In the genomic region with DNA sequence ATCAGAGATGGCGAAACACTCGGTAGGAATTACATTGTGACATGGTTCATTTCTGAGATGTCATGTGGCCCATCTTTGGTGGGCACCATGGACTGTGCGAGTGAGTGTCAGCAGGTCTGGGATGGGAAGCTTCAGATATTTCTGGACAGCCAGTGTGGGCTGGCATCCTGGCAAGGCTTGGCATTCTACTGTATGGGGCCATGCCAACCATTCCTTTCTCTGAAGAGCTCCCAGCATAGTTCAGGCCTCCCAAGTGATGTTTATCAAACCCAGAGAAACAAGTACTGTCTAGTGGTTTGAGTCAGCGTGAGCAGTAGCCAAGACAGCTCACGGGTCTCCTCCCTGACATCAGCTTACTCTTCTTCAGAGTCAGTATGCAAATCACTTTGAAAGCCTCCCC, we compare ENCODE assay signal across 9 mouse cellular contexts.
A peak's percentile ranks its signal among the peaks of the same experiment; 100 is the strongest.
DNase-seq lines count a peak whose midpoint lies in the region; ATAC-seq and TF ChIP-seq lines count a peak whose summit lies in the region.
"Had no signal": no experiment of that assay in that cellular context is flagged by ENCODE, and none has a peak within 500 bp of the region (broad histone marks: within the 10 kb centered on the region; RNA-seq: fewer than 3 reads in every experiment).

No protein-coding gene starts in this region.

- peaks cover 43% of the 10 kb centered on the region for H3K36me3 ChIP-seq in hindbrain, embryonic 15.5 days
- H3K36me3 ChIP-seq in hindbrain, embryonic 13.5 days = peaks cover 63% of the 10 kb centered on the region
- peaks cover 0 to 6% of the 10 kb centered on the region in 2 experiments for H3K36me3 ChIP-seq in CH12.LX (replicated peaks in 1 of 2; ENCODE audit: control insufficient read depth in 1 of 2, insufficient read depth in 1 of 2, low read length in 1 of 2)
- peaks cover 98% of the 10 kb centered on the region for H3K36me3 ChIP-seq in liver, embryonic 14.5 days (replicated peaks; ENCODE audit: control insufficient read depth, insufficient read depth, low read depth)
- H3K36me3 ChIP-seq in midbrain, postnatal 0 days (ENCODE audit: insufficient read depth, low read length) = peaks cover 29% of the 10 kb centered on the region

- dilution Hi-C loops in CH12.LX (cut with MboI; ENCODE audit: extremely low pct_ligation_motif_present, extremely low pct_unique_long_range_greater_than_20kb, low sequenced_read_pairs) = no loop called here

- peak; percentile 43; the same call in 1 of the 2 replicates for ATAC-seq in hindbrain, embryonic 15.5 days (ENCODE audit: low FRiP score, low read depth)
- ATAC-seq in hindbrain, embryonic 13.5 days (ENCODE audit: low FRiP score) = no peak
- ATAC-seq in Patski = peak; percentile 28
- ATAC-seq in liver, embryonic 14.5 days (ENCODE audit: insufficient read depth) = no peak
- no peak for ATAC-seq in midbrain, postnatal 0 days (ENCODE audit: low FRiP score)

- H3K9ac ChIP-seq in hindbrain, embryonic 15.5 days = no peak overlapping the region
- no peak overlapping the region for H3K9ac ChIP-seq in hindbrain, embryonic 13.5 days
- H3K9ac ChIP-seq in CH12.LX (ENCODE audit: insufficient read depth, low read depth) = no peak overlapping the region
- H3K9ac ChIP-seq in liver, embryonic 14.5 days (replicated peaks) = peak overlapping the region; percentile 34
- no peak overlapping the region for H3K9ac ChIP-seq in midbrain, postnatal 0 days (replicated peaks; ENCODE audit: low read length, poor library complexity, severe bottlenecking)

- in situ Hi-C loops in CH12.LX (cut with MboI; ENCODE audit: low pct_ligation_motif_present, low pct_unique_long_range_greater_than_20kb, low sequenced_read_pairs) = no loop called here
- in situ Hi-C loops in Patski (cut with MboI; ENCODE audit: low pct_unique_long_range_greater_than_20kb) = no loop called here

- H3K4me1 ChIP-seq in hindbrain, embryonic 15.5 days (replicated peaks) = peaks cover 5% of the 10 kb centered on the region; the same call in 1 of the 2 replicates
- H3K4me1 ChIP-seq in hindbrain, embryonic 13.5 days (replicated peaks) = peaks cover 5% of the 10 kb centered on the region; the same call in 1 of the 2 replicates
- H3K4me1 ChIP-seq in CH12.LX (ENCODE audit: control insufficient read depth in 1 of 2, insufficient read depth in 2 of 2) = peaks cover 8 to 60% of the 10 kb centered on the region in 2 experiments
- H3K4me1 ChIP-seq in liver, embryonic 14.5 days (replicated peaks; ENCODE audit: control insufficient read depth in 2 of 2, insufficient read depth in 2 of 2, low read length in 1 of 2) = peaks cover 54 to 60% of the 10 kb centered on the region in 2 experiments
- no peaks in the 10 kb centered on the region for H3K4me1 ChIP-seq in midbrain, postnatal 0 days (ENCODE audit: insufficient read depth, low read length)

- H3K27ac ChIP-seq in hindbrain, embryonic 15.5 days (replicated peaks) = 0 out of 2 replicates have a peak overlapping the region, but pooled peaks have one; percentile 12
- H3K27ac ChIP-seq in hindbrain, embryonic 13.5 days = no peak overlapping the region
- H3K27ac ChIP-seq in CH12.LX (ENCODE audit: insufficient read depth, low read depth) = no peak overlapping the region
- peak overlapping the region; percentile 41 for H3K27ac ChIP-seq in liver, embryonic 14.5 days
- H3K27ac ChIP-seq in midbrain, postnatal 0 days (ENCODE audit: low read depth, low read length) = no peak overlapping the region
- H3K27ac ChIP-seq: kidney, postnatal 0 days had no signal

- H3K4me3 ChIP-seq in hindbrain, embryonic 15.5 days = no peak overlapping the region
- no peak overlapping the region for H3K4me3 ChIP-seq in hindbrain, embryonic 13.5 days
- H3K4me3 ChIP-seq in CH12.LX (replicated peaks in 1 of 3; ENCODE audit: low read depth in 2 of 3, low read length in 2 of 3, poor library complexity in 1 of 3) = no peak overlapping the region
- H3K4me3 ChIP-seq in liver, embryonic 14.5 days (ENCODE audit: insufficient read depth in 1 of 2, low read depth in 2 of 2, low read length in 2 of 2) = peak overlapping the region in 1 of 2 experiments; percentile 3; a peak in 1 of 4 replicates
- no peak overlapping the region for H3K4me3 ChIP-seq in midbrain, postnatal 0 days (ENCODE audit: low read depth, low read length)

- H3K9me3 ChIP-seq in hindbrain, embryonic 15.5 days = no peaks in the 10 kb centered on the region
- H3K9me3 ChIP-seq in hindbrain, embryonic 13.5 days = no peaks in the 10 kb centered on the region
- H3K9me3 ChIP-seq in CH12.LX (replicated peaks; ENCODE audit: low read length) = no peaks in the 10 kb centered on the region
- H3K9me3 ChIP-seq in liver, embryonic 14.5 days (ENCODE audit: control insufficient read depth, low read length) = no peaks in the 10 kb centered on the region
- H3K9me3 ChIP-seq in midbrain, postnatal 0 days (ENCODE audit: low read length) = no peaks in the 10 kb centered on the region

- no peak for TF ChIP-seq EP300 in CH12.LX (IDR thresholded peaks at IDR 0.05; ENCODE audit: low read length)
- no peak for TF ChIP-seq EP300 in liver, embryonic 14.5 days (IDR thresholded peaks at IDR 0.05; ENCODE audit: low read depth)

- no peaks in the 10 kb centered on the region for H3K27me3 ChIP-seq in hindbrain, embryonic 15.5 days
- H3K27me3 ChIP-seq in hindbrain, embryonic 13.5 days = no peaks in the 10 kb centered on the region
- H3K27me3 ChIP-seq in CH12.LX (replicated peaks) (no peaks in the 10 kb centered on the region), Patski (no peaks in the 10 kb centered on the region)
- no peaks in the 10 kb centered on the region for H3K27me3 ChIP-seq in liver, embryonic 14.5 days (ENCODE audit: control insufficient read depth, insufficient read depth, low read length)
- H3K27me3 ChIP-seq in midbrain, postnatal 0 days (ENCODE audit: insufficient read depth, low read length) = no peaks in the 10 kb centered on the region

- TF ChIP-seq RAD21 in CH12.LX (IDR thresholded peaks at IDR 0.05; ENCODE audit: low read depth, low read length) = no peak

- 66% methylated on average over 5 of the region's 5 CpGs for WGBS in hindbrain, embryonic 15.5 days
- WGBS in hindbrain, embryonic 13.5 days = 82% methylated on average over 5 of the region's 5 CpGs
- WGBS in liver, embryonic 14.5 days (ENCODE audit: insufficient replicate concordance) = 74% methylated on average over 5 of the region's 5 CpGs
- 79% methylated on average over 5 of the region's 5 CpGs for WGBS in midbrain, postnatal 0 days

- POLR2A ChIA-PET in Patski (lab: Charles Lee) = no interaction called here

- TF ChIP-seq POLR2A in CH12.LX (IDR thresholded peaks at IDR 0.05; ENCODE audit: low read depth, low read length) = no peak

- TF ChIP-seq CTCF in CH12.LX (conservative IDR thresholded peaks at IDR 0.05 in 1 of 2, IDR thresholded peaks at IDR 0.05 in 1 of 2; ENCODE audit: low read depth in 2 of 2, low read length in 2 of 2) (no peak), Patski (IDR thresholded peaks at IDR 0.05) (no peak)
- no peak for TF ChIP-seq CTCF in liver, embryonic 14.5 days (IDR thresholded peaks at IDR 0.05; ENCODE audit: low read depth)
- no peak for TF ChIP-seq CTCF in midbrain, postnatal 0 days (IDR thresholded peaks at IDR 0.05)

- DNase-seq in CH12.LX (ENCODE audit: extremely low read depth) = peak; percentile 49
- no peak for DNase-seq in Patski (ENCODE audit: low read depth, low spot score)
- no peak for DNase-seq in liver, embryonic 14.5 days (ENCODE audit: low read depth in 3 of 3, low spot score in 3 of 3)
- no peak for DNase-seq in urinary bladder, postnatal 10 days (ENCODE audit: low spot score)
- no peak for DNase-seq in midbrain, postnatal 0 days (ENCODE audit: low spot score)
- DNase-seq: gastrocnemius, postnatal 25 days had no signal

- H3K79me2 ChIP-seq in CH12.LX (replicated peaks; ENCODE audit: control insufficient read depth, extremely low read depth, insufficient read depth, poor library complexity, severe bottlenecking) = no peaks in the 10 kb centered on the region

- H3K4me2 ChIP-seq in hindbrain, embryonic 15.5 days = no peak overlapping the region
- H3K4me2 ChIP-seq in hindbrain, embryonic 13.5 days = no peak overlapping the region
- H3K4me2 ChIP-seq in CH12.LX (ENCODE audit: insufficient read depth, low read depth, poor library complexity, severe bottlenecking) = no peak overlapping the region
- peak overlapping the region; percentile 55; the same call in 1 of the 2 replicates for H3K4me2 ChIP-seq in liver, embryonic 14.5 days (ENCODE audit: low read depth)
- no peak overlapping the region for H3K4me2 ChIP-seq in midbrain, postnatal 0 days (ENCODE audit: low read depth, low read length, poor library complexity, severe bottlenecking)

- CTCF ChIA-PET in Patski (lab: Charles Lee) = interaction anchor here (1.1 to 2.1 kb wide), 4 partner anchors 12 to 32 kb away, joined by 3 to 5 read pairs (median 4); no protein-coding TSS in a partner anchor

TF ChIP-seq in CH12.LX, 34 proteins besides CTCF, POLR2A, EP300 and RAD21:
- TF ChIP-seq UBTF (IDR thresholded peaks at IDR 0.05; ENCODE audit: low read depth, low read length) = no peak
- peak; percentile 31; the same call in 1 of the 2 replicates for TF ChIP-seq IRF4 (IDR thresholded peaks at IDR 0.05; ENCODE audit: low read depth, low read length)
- TF ChIP-seq BHLHE40 (IDR thresholded peaks at IDR 0.05; ENCODE audit: low read depth, low read length) = peak; percentile 47; the same call in 1 of the 2 replicates

Comparison
In these comparisons a context has a peak if more than half of its experiments do, and no peak if none do; other contexts are left out.
1. ATAC-seq: peak in hindbrain, embryonic 15.5 days (single experiment) and Patski (single experiment); none in hindbrain, embryonic 13.5 days (single experiment), liver, embryonic 14.5 days (single experiment) and midbrain, postnatal 0 days (single experiment).
2. H3K27ac ChIP-seq: peak in hindbrain, embryonic 15.5 days (single experiment) and liver, embryonic 14.5 days (single experiment); none in hindbrain, embryonic 13.5 days (single experiment), CH12.LX (single experiment) and midbrain, postnatal 0 days (single experiment).